Mouse (Mus musculus): ENCODE measurements around the gene Nrxn2.

Nrxn2 gene

GRCm38 (mm10) chr19:6518601-6519000 lies 100.1 kb downstream of the Nrxn2 start:
- no peak for DNase-seq (ENCODE audit: low spot score)

DNA sequence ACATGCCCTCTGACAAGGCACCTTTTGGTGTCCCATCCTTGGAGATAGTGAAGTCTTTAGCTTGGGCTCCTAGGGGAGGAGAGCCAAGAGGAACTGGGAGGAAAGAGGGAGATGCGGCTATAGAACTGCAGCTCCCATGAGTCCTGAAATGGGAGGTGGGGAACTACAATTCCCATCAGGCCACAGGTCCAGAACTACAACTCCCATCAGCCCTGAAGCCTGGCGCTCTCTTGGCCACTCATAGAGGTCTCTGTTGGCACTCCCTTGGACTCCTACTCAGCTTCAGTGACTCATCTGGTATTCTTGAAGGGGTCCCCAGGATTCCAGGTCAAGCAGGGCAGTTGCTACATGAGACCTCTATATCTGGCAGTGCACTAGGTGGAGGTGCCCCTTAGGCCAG lies 101.0 kb downstream of the Nrxn2 start:
- DNase-seq (ENCODE audit: low spot score): no peak

DNA sequence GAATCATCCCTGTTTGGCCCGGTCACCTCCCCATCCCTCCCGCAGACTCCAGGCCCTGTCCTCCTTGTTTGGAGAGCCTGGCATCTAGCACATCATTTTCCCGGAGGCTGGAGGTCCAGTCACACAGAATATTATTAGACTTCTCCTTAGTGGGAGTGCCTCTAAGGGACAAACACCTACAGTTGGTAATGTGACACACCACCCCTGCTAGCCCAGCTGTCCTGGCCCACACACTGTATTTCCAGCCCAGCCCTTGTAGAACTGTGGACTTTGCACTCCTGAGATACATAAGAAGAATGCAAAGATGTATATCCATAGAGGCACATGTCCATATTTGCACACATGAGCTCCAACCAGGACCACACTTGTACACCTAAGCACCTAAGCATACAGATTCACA lies 103.1 kb downstream of the Nrxn2 start:
- DNase-seq (ENCODE audit: low spot score): no peak

- DNase-seq (ENCODE audit: low spot score): no peak
Observed at GRCm38 (mm10) chr19:6522289-6522688, 103.8 kb downstream of the Nrxn2 start.

DNA sequence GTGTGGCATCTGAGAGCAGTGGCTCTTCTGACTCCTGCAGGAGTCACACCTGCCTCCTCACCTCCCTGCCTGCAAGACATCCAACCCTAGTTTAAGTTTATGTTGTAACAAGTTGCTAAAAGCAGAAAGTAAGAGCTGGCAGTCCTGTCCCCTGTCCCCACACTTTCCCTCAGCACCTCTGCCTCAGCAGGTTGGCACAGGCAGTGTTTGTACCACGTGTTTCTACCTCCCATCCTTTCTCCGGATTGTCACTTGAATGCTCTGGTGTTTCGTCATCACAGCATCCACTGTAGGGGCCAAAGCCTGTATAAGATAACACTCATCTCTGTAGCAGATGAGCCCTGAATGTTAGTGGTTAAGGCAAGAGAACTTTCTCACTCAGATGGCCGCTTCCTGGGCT lies 106.5 kb downstream of the Nrxn2 start:
- no peak for DNase-seq (ENCODE audit: low spot score)

- DNase-seq (ENCODE audit: low spot score): no peak
Observed at GRCm38 (mm10) chr19:6526010-6526409, 107.5 kb downstream of the Nrxn2 start.

DNA sequence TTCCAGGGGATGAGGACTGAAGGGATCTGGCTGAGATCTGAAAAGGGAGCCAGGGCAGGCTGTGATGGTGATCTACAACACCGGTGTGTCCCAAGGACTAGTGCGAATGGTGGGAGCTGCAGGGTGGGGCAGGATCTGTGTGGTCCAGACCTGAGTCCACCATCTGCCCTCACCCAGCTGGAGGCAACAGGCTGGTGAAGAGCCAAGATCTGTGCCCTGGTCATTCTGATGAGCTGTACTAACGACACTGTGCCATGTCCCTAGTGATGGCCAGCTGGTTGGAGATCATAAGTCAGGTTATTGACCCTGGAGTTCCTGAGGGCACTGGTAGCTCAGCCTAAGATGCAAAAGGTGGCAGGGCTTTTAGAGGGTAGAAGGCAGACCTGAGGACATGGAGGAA lies 108.9 kb downstream of the Nrxn2 start:
- DNase-seq (ENCODE audit: low spot score): no peak

- no peak for DNase-seq (ENCODE audit: low spot score)
Observed at GRCm38 (mm10) chr19:6527839-6528531, 109.5 kb downstream of the Nrxn2 start.

DNA sequence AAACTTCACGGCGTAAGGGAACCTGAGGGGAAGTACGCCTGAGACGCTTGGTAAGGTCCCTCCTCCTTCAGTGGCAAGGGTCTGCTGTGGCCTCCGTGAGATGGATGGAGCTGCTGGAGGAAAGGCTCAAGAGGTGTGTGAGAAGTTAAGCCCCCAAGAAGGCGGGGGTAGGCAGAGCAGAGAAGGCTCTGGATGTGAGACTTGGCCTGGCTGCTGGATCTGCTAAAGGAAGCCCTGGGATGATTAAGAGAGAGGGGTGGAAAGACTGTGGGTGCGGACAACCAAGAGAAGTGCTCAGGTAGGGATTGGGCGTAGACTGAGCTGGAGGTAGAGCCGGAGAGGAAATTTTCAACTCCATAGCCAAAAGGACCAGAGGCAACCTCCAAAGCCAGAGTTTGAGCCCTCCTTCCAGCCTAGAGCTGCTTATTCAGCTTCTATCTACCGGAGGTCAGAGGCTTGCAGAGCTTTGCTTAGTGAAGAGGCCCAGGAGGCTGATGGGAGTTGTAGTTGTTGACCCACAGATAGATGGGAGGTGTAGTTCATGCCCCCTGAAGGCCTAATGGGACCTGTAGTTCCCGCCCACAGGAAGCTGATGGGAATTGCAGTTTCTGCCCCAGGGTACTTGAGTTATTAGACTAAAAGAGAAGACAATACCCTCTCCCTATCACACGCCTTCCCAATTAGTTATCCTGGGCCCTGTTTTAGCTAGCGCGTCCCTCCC lies 110.9 kb downstream of the Nrxn2 start:
- DNase-seq (ENCODE audit: low spot score): peak; percentile 48

- no peak for DNase-seq (ENCODE audit: low spot score)
Observed at GRCm38 (mm10) chr19:6530359-6530758, 111.8 kb downstream of the Nrxn2 start.

DNA sequence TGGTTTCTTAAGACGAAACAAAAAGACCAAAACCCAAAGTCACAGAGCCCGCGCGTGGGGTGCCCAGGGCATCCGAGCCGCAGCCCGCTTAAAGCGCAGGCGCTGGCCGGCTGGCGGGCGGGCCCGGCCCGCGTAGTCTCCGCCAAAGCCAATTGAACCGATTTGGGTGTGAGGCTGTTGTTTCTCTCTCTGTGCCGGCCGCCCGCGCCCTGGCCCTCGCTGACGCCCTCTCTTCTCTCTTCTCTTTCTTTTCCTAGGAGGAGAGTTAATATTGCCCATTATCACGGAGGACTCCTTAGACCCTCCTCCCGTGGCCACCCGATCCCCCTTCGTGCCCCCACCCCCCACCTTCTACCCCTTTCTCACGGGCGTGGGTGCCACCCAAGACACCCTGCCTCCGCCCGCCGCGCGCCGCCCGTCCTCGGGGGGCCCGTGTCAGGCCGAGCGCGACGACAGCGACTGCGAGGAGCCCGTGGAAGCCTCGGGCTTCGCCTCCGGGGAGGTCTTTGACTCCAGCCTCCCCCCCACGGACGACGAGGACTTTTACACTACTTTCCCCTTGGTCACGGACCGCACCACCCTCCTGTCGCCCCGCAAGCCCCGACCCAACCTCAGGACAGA lies 112.6 kb downstream of the Nrxn2 start:
- DNase-seq (ENCODE audit: low spot score): peak; percentile 37

DNA sequence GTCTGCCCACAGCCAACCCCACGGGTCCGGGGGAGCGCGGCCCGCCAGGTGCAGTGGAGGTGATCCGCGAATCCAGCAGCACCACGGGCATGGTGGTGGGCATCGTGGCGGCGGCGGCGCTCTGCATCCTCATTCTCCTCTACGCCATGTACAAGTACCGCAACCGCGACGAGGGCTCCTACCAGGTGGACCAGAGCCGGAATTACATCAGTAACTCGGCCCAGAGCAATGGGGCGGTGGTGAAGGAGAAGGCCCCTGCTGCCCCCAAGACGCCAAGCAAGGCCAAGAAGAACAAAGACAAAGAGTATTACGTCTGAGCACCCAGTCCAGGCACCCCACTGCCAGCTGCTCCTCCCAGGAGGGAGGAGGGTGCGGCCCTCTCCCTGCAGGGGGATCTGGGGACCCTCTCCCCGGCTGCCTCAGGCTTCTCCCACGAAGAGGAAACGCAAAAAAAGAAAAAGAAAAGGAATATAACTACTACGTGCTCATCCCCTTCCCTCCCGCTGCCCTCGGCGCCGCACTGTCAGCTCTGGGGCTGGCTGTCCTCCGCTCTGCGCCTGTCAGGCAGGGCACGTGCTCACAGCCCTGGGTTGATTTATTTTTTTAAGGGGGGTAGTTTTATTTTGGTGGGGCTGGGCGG lies 113.4 kb downstream of the Nrxn2 start:
- DNase-seq (ENCODE audit: low spot score): peak; percentile 46

- no peak for DNase-seq (ENCODE audit: low spot score)
Observed at GRCm38 (mm10) chr19:6532656-6533055, 114.1 kb downstream of the Nrxn2 start.

DNA sequence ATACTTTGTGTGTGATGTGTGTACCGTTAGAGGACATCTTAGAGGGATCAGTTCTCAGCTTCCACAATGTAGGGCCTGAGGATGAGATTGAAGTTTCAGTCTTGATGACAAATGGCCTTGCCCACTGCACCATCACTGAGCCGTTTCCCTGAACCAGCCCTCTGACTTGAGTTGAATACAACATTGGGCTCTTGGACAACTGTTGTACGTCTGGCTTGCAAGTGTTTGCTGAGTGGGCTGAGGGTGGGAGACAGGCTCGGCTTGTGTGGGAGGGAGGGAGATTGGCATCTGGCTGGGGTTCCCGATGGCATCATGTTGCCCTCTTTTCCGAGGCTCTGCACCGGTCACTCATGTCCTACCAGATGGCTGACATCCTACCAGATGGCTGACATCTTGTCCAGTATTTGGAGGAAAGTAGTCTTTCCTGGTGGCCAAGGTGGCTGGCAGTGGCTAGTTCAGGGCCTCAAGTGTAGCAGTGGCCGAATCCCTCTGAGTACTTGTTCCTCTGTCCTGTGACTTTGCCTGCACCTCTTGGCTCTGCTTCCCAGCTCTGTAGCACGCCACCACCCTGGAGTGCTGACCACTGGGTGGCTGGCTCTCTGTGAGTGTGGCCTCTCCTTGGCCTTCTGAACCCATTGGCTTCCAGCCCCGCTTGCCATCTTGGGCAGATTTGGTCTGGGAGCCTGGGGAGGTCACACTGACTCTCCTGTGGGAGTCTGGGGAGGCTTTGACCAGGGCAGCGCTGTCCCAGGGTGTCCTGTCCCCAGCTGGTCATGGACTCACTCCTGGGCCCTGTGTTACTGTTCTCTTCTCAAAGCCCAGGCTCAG lies 115.0 kb downstream of the Nrxn2 start:
- no peak for DNase-seq (ENCODE audit: low spot score)

DNA sequence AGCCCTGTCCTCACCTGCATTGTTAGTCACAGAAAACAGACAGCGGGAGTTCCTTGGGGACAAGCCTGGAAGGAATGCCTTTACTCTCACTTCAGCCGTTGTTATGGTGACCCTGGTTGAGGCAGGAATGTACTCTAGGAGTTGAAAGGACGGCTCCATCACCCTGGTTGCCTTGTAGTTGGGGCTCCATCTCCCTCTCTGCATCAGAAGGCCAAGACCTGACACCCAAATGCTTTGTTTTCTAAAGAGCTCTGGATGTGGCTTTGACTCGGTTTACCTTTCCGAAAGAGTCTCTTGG lies 115.5 kb downstream of the Nrxn2 start:
- no peak for DNase-seq (ENCODE audit: low spot score)

DNA sequence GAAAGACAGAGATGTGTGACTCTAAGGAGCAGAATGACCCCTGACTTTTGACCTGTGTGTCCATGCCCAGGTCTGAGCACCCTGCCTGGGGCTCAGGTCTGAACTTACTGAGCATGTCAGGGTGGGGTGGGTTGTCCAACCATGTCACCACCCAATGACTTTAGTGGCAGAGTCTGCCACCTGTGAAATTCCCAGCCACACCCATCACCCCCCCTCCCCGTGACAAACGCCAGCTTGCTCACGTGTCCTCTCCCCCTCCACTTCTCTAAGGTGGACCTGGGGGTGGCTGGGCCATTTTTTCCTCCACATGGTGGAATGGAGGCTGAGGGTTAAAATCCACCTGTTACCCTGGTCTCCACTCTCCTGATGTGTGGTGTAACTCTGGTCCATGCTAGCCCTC lies 117.7 kb downstream of the Nrxn2 start:
- DNase-seq (ENCODE audit: low spot score): no peak

DNA sequence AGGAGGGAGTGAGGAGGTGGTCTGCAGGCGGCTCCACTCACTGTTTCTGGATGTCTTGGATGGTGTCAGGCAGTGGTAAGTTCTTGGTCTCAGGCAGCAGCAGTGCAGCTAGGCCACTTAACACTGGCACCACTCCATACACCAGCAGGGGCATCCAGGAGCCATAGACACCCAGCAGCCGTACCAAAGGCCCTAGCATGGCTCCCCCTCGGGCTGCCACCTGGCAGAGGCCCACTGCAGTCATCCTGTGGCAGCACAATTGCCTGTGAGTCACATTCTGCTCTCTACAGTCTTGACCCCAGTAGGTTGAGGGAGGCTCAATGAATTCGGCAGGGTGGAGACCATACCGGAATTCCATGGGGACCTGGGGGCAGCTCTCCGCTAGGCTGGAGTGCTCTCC lies 118.2 kb downstream of the Nrxn2 start:
- no peak for DNase-seq (ENCODE audit: low spot score)

- DNase-seq (ENCODE audit: low spot score): no peak
Observed at GRCm38 (mm10) chr19:6537526-6537925, 119.0 kb downstream of the Nrxn2 start.

DNA sequence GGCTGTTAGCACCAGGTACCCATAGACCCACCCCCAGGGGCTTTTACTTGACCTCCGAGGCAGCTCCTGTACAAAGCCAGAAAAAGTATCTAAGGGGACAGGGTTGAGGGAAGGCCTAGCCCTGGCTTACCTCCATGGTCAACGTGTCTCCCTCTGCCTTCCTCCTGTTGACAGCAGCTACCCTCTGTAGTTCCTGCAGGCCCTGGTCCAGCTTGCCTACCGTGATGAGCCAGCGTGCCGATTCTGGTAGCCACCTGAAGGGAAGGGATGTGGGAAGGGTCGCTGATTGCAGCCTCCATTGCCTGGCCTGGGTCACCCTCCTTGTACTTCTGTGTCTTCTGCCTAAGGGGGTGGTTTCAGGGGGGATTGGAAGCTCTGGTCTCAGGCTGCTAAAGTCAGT lies 120.0 kb downstream of the Nrxn2 start:
- no peak for DNase-seq (ENCODE audit: low spot score)

- no peak for DNase-seq (ENCODE audit: low spot score)
Observed at GRCm38 (mm10) chr19:6539592-6539991, 121.1 kb downstream of the Nrxn2 start.

DNA sequence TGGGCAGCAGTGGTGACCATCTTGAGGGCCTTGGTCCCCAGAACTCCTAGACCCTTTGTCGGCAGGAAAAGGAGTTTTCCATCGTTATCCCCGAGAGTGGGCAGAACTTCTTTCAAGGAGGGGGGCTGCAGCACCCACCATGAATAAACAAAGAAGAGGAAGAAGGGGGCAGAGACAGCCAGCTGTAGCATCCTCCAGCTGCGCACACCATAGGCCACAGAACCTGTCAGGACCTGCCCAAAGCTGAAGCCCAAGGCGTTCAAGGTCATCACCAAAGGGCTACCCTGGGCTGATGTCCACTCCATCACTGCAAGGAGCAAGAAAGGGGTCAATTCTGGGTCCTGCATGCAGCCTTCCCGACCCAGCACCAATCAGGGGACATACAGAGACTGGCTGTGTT lies 121.7 kb downstream of the Nrxn2 start:
- DNase-seq (ENCODE audit: low spot score): no peak

GRCm38 (mm10) chr19:6541521-6541920 lies 123.0 kb downstream of the Nrxn2 start:
- DNase-seq (ENCODE audit: low spot score): no peak

Measured in testis, postnatal 14 days (tissue).